Mouse (Mus musculus) cerebellum, adult 2 months (tissue): ENCODE data around the gene Tet3. TPM values are rescaled to one million over a fixed set of nuclear protein-coding genes. Genes with fewer than 3 reads are reported as not detected.
A peak's percentile ranks its signal among the peaks of the same experiment; 100 is the strongest.

Experiments
- DNase-seq, 2 experiments: peaks; one replicate each; pipeline ENCODE4 v3.0.0; 2021
- H3K27ac ChIP-seq: fragments of 200-500 bp; 2 replicates; pipeline ENCODE4 v1.5.1; 2012; ENCODE audit warnings: low read length, control low read depth, inconsistent platforms; ENCODE audit not compliant: insufficient read depth
- H3K27me3 ChIP-seq: fragments of 200-500 bp; 2 replicates; pipeline ENCODE4 v1.6.1; 2012; ENCODE audit warnings: inconsistent platforms, mild to moderate bottlenecking, low read length, moderate library complexity; ENCODE audit not compliant: control insufficient read depth, insufficient read depth
- H3K4me1 ChIP-seq: fragments of 200-500 bp; 2 replicates; pipeline ENCODE4 v1.6.1; 2011; ENCODE audit warnings: low read length; ENCODE audit not compliant: control insufficient read depth, insufficient read depth
- H3K4me3 ChIP-seq: fragments of 200-500 bp; replicated peaks from 2 replicates; pipeline ENCODE3; 2011; ENCODE audit warnings: mild to moderate bottlenecking, low read depth, low read length, control low read depth; ENCODE audit not compliant: insufficient read depth
- CTCF ChIP-seq: fragments of 200-500 bp; IDR thresholded peaks from 2 replicates; pipeline ENCODE4 v1.5.1; 2011; ENCODE audit warnings: low read depth, mild to moderate bottlenecking, control low read depth, low read length, moderate library complexity, borderline replicate concordance; ENCODE audit not compliant: insufficient read depth
- POLR2A ChIP-seq: fragments of 200-500 bp; IDR thresholded peaks from 2 replicates; pipeline ENCODE4 v1.6.1; 2011; ENCODE audit warnings: low read length, control low read depth, borderline replicate concordance; ENCODE audit not compliant: insufficient read depth
- WGBS: fragments of 180-500 bp; shearing (Covaris S2); methylation state at CpG from one replicate; pipeline ENCODE4 v1.1.7; 2018; 5-methylcytosine and 5-hydroxymethylcytosine counted together
- polyA plus RNA-seq: library from polyadenylated mRNA; depleted of rRNA; stranded (reverse); fragments of >200 nt; gene quantifications from 2 replicates; pipeline ENCODE4 v1.2.3, GENCODE M21; 2012

The Tet3 gene
- polyA plus RNA-seq, 1 experiment: 22.5 TPM

DNA sequence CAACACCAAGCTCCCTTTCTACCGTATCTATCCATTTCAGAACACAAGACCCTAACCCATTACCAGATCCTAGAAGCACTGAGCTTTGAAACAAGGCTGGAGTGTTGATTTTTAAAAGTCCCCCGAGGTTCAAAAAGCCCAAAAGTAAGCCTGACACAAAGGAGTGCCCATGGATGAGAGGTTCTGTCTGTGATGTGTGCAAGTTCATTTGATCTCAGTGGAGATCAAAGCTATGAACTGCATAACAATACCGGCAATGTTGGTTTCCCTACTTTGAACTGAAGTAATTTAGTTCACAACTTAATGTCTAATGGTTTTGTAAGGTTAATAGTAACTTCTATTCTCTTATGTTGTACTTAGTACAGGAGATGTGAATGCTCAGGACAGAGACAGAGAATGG, 21.7 kb downstream of the Tet3 start:
- no peak overlapping the region for H3K4me3 ChIP-seq
- H3K27ac ChIP-seq: no peak overlapping the region
- TF ChIP-seq POLR2A: no peak
- no peak for TF ChIP-seq CTCF
- DNase-seq: no peak
- WGBS: 61% methylated on average over 3 of the region's 3 CpGs
- H3K27me3 ChIP-seq: no peaks in the 10 kb centered on the region
- peaks cover 21% of the 10 kb centered on the region for H3K4me1 ChIP-seq

- no peak overlapping the region for H3K27ac ChIP-seq
- TF ChIP-seq POLR2A (no peak), CTCF (no peak)
- no peak overlapping the region for H3K4me3 ChIP-seq
- no peak for DNase-seq
- no peaks in the 10 kb centered on the region for H3K27me3 ChIP-seq
- WGBS: 74% methylated on average over 4 of the region's 4 CpGs
- H3K4me1 ChIP-seq: peaks cover 26% of the 10 kb centered on the region
Observed at GRCm38 (mm10) chr6:83436547-83436946, 22.3 kb downstream of the Tet3 start.

GRCm38 (mm10) chr6:83435174-83435573, 23.7 kb downstream of the Tet3 start:
- Histone ChIP-seq H3K27ac (peak overlapping the region; percentile 24; the same call in 1 of the 2 replicates), H3K4me1 (peaks cover 26% of the 10 kb centered on the region), H3K27me3 (no peaks in the 10 kb centered on the region), H3K4me3 (no peak overlapping the region)
- WGBS: 25% methylated on average over 5 of the region's 5 CpGs
- DNase-seq: peak; percentile 41 to 44
- TF ChIP-seq POLR2A: no peak
- no peak for TF ChIP-seq CTCF

- Histone ChIP-seq H3K4me1 (peaks cover 26% of the 10 kb centered on the region), H3K4me3 (no peak overlapping the region), H3K27ac (no peak overlapping the region), H3K27me3 (no peaks in the 10 kb centered on the region)
- TF ChIP-seq POLR2A (no peak), CTCF (no peak)
- no peak for DNase-seq
- WGBS: 48% methylated on average over 4 of the region's 4 CpGs
Observed at GRCm38 (mm10) chr6:83433546-83433945, 25.3 kb downstream of the Tet3 start.

- Histone ChIP-seq H3K27ac (no peak overlapping the region), H3K4me3 (no peak overlapping the region), H3K27me3 (no peaks in the 10 kb centered on the region), H3K4me1 (peaks cover 29% of the 10 kb centered on the region)
- no peak for DNase-seq
- 76% methylated on average over 7 of the region's 7 CpGs for WGBS
- TF ChIP-seq POLR2A: no peak
- no peak for TF ChIP-seq CTCF
Observed at GRCm38 (mm10) chr6:83432966-83433365, 25.9 kb downstream of the Tet3 start.

- Histone ChIP-seq H3K4me1 (peaks cover 43% of the 10 kb centered on the region), H3K27ac (peak overlapping the region; percentile 60), H3K27me3 (no peaks in the 10 kb centered on the region), H3K4me3 (no peak overlapping the region)
- DNase-seq: peak; percentile 84 to 88
- TF ChIP-seq CTCF (no peak), POLR2A (no peak)
- WGBS: 17% methylated on average over 5 of the region's 5 CpGs
Observed at GRCm38 (mm10) chr6:83427968-83428731, 30.7 kb downstream of the Tet3 start.

- Histone ChIP-seq H3K4me1 (peaks cover 41% of the 10 kb centered on the region), H3K4me3 (no peak overlapping the region), H3K27ac (peak overlapping the region; percentile 60), H3K27me3 (no peaks in the 10 kb centered on the region)
- TF ChIP-seq POLR2A (no peak), CTCF (no peak)
- 22% methylated on average over 6 of the region's 6 CpGs for WGBS
- no peak for DNase-seq
Observed at GRCm38 (mm10) chr6:83427512-83427911, 31.4 kb downstream of the Tet3 start.

GRCm38 (mm10) chr6:83426576-83426975, 32.3 kb downstream of the Tet3 start:
- H3K27ac ChIP-seq: peak overlapping the region; percentile 60
- no peaks in the 10 kb centered on the region for H3K27me3 ChIP-seq
- 10% methylated on average over 3 of the region's 3 CpGs for WGBS
- peaks cover 43% of the 10 kb centered on the region for H3K4me1 ChIP-seq
- peak; percentile 20; the same call in 1 of the 2 replicates for TF ChIP-seq CTCF
- peak; percentile 6; the same call in 1 of the 2 replicates for TF ChIP-seq POLR2A
- peak; percentile 84 to 93 for DNase-seq
- H3K4me3 ChIP-seq: peak overlapping the region; percentile 9
